Mouse (Mus musculus) mesoderm, embryonic 11.5 days (tissue): Measurements from ENCODE around the gene Ube2dnl2.

Source experiments
- DNase-seq: peaks from one replicate; pipeline ENCODE4 v3.0.0-alpha.2; 2012; ENCODE audit warnings: low read depth, low spot score

The Ube2dnl2 gene

GRCm38 (mm10) chrX:114907282-114907681, at the start of gene Ube2dnl2:
TSS of gene Ube2dnl2 (plus strand) at chrX:114907582.
- DNase-seq, result no peak

GRCm38 (mm10) chrX:114895489-114895888, 11.9 kb upstream of the Ube2dnl2 start:
- DNase-seq, result no peak

GRCm38 (mm10) chrX:114897506-114897905, 9.9 kb upstream of the Ube2dnl2 start:
- no peak for DNase-seq

- no peak for DNase-seq
Observed at GRCm38 (mm10) chrX:114903391-114903790, 4.0 kb upstream of the Ube2dnl2 start.

- DNase-seq, result no peak
Observed at GRCm38 (mm10) chrX:114904712-114905111, 2.7 kb upstream of the Ube2dnl2 start, which contains the start of gene Ube2dnl1. TSS of gene Ube2dnl1 (plus strand) at chrX:114905012.

DNA sequence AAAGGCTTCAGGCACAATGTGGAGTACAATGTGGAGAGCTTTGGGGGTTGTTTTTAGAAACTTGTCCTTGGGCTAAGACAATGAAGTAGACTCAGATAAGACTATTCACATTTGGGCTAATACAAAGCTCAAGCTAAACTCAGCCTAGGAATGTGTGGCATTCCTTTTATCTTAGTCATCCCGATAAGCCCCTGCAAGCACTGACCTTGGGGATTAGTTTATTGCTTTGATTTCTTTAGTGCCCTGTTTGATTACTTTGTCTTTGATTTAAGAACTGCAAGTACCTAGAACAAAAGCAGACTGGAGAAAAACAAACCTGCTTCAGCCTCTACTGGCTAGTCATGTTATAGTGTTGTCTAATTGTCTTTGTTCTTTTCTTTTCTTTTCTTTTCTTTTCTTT, 47.7 kb downstream of the Ube2dnl2 start:
- no peak for DNase-seq
